Mouse (Mus musculus) limb, embryonic 11.5 days (tissue): ENCODE measurements at regions not wholly inside any gene's neighbourhood (a gene's known extent, or its start where the extent isn't known, plus 50 kb on each side); places are given as distances from the start of the nearest gene placed in this dataset.

Experiments used
- ATAC-seq: fragments of 200-750 bp; cut with Nextera tagmentation; 2 replicates; pipeline ENCODE4 v1.8.0; 2017; ENCODE audit warnings: low read depth; ENCODE audit not compliant: insufficient number of reproducible peaks, low FRiP score, low TSS enrichment
- DNase-seq: peaks from one replicate; pipeline ENCODE4 v3.0.0-alpha.2; 2015; ENCODE audit warnings: low spot score
- H3K27ac ChIP-seq: fragments of 300-500 bp; sonication (generic); replicated peaks from 2 replicates; pipeline ENCODE4 v1.5.1; 2014; ENCODE audit warnings: low read depth, mild to moderate bottlenecking, low read length
- H3K27me3 ChIP-seq: fragments of 300-500 bp; sonication (generic); 2 replicates; pipeline ENCODE4 v1.6.1; 2014; ENCODE audit warnings: mild to moderate bottlenecking, low read length, mixed read lengths; ENCODE audit not compliant: control insufficient read depth, insufficient read depth
- H3K36me3 ChIP-seq: fragments of 300-500 bp; sonication (generic); 2 replicates; pipeline ENCODE4 v1.6.1; 2014; ENCODE audit warnings: mild to moderate bottlenecking, low read length, moderate library complexity, mixed read lengths; ENCODE audit not compliant: control insufficient read depth, insufficient read depth
- H3K4me1 ChIP-seq: fragments of 300-500 bp; sonication (generic); 2 replicates; pipeline ENCODE4 v1.6.1; 2014; ENCODE audit warnings: low read length, mixed read lengths; ENCODE audit not compliant: control insufficient read depth, insufficient read depth
- H3K4me2 ChIP-seq: fragments of 300-500 bp; sonication (generic); 2 replicates; pipeline ENCODE4 v1.6.1; 2014; ENCODE audit warnings: low read depth, mild to moderate bottlenecking, moderate library complexity; ENCODE audit not compliant: severe bottlenecking
- H3K4me3 ChIP-seq: fragments of 300-500 bp; sonication (generic); 2 replicates; pipeline ENCODE4 v1.5.1; 2014; ENCODE audit warnings: low read depth, low read length
- H3K9ac ChIP-seq: fragments of 300-500 bp; sonication (generic); 2 replicates; pipeline ENCODE4 v1.6.1; 2014; ENCODE audit warnings: mild to moderate bottlenecking, low read length
- H3K9me3 ChIP-seq: fragments of 300-500 bp; sonication (generic); 2 replicates; pipeline ENCODE4 v1.6.1; 2016; ENCODE audit warnings: low read length; ENCODE audit not compliant: control insufficient read depth
- WGBS: fragments of 180-500 bp; shearing (Covaris S2); extraction: QIAGEN DNeasy Blood & Tissue Kit; methylation state at CpG from one replicate; pipeline ENCODE4 v1.1.7; 2014; 5-methylcytosine and 5-hydroxymethylcytosine counted together

DNA sequence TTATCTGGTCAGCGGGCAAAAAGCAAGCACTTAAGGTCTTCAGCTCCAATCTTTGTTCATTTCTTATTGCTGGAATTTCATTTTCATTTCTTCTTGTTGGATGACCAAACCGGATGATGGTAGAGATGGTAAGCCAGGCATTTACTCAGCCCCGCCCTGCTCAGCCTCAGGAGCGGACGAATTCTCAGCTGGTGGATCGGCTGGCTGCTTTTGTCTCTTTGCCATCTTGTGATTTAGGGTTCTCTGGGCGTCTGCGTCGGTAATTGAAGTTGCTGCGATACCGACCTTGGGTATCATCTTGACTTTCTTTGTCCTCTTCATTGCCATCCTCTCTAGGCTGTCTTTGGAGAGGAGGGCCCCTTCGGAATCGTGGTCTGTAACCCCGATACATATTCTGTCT, 156.1 kb downstream of the Akr1d1 start:
- DNase-seq (no peak), ATAC-seq (no peak)
- H3K9ac ChIP-seq, result no peak overlapping the region
- no peak overlapping the region for H3K27ac ChIP-seq
- H3K36me3 ChIP-seq, result no peaks in the 10 kb centered on the region
- H3K9me3 ChIP-seq, result no peaks in the 10 kb centered on the region; the same call in 1 of the 2 replicates
- no peak overlapping the region for H3K4me2 ChIP-seq
- no peak overlapping the region for H3K4me3 ChIP-seq
- no peaks in the 10 kb centered on the region for H3K27me3 ChIP-seq
- 94% methylated on average over 14 of the region's 14 CpGs for WGBS
- H3K4me1 ChIP-seq, result no peaks in the 10 kb centered on the region

DNA sequence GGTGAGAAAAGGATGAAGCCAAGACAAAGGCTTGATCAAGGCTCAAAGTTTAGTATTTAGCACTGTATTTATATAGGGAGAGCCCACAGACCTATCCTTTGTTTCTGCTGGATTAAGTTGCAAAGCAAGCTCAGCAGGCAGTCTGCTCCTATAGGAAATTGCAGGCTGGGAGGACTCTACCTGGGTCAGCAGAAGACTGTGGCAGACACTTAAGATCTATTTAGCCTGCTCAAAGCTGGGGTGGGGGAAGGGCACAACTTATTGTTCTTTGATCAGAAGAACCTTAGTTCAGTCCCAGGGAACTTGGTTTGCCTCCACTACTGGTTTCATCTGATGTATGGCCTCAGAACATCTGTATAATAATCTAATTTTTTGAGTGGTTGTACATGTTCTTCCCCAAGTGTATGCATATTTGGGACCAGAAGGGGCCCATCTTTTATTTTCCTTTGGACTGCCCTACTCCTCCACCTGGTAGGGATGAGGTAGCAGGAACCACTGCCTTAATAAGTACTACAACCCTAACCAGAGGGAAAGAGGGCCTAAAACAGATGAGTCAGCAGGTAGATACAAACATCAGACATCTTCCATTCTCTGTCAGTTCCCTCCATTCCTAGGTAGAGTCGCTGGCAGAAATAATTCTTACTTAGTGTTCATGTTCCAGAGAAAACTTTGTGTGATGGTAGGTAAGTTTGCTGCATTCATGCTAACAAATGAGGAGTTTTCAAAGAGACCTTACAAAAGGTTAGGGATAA, 159.1 kb downstream of the Akr1d1 start:
- no peak for ATAC-seq
- Histone ChIP-seq H3K27me3 (no peaks in the 10 kb centered on the region), H3K4me3 (no peak overlapping the region), H3K4me2 (no peak overlapping the region), H3K9ac (no peak overlapping the region), H3K9me3 (no peaks in the 10 kb centered on the region; the same call in 1 of the 2 replicates), H3K27ac (no peak overlapping the region), H3K4me1 (no peaks in the 10 kb centered on the region), H3K36me3 (no peaks in the 10 kb centered on the region)
- 35% methylated on average over 1 of the region's 1 CpGs for WGBS
- DNase-seq, result no peak

DNA sequence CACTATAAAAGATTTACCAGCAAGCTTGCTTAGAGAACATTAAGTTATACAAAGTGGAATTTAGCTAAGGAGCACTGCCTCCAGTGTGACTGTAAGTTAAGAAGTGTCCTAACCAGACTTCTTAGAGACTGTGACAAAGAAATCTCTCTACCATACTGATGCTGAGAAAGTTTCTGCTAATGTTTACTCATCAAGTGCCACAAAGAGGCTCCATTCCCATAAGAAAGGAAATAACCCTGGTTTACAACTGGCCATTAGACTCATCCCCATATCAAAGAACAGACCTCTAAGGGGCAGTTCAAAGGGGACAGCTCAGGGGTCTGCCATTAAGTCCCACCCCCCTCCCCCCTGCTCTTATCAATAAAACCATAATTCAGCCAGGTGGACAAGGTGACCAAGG, 159.7 kb downstream of the Akr1d1 start:
- no peak for ATAC-seq
- H3K4me3 ChIP-seq, result no peak overlapping the region
- H3K9ac ChIP-seq, result no peak overlapping the region
- no peak for DNase-seq
- H3K4me2 ChIP-seq, result no peak overlapping the region
- no peaks in the 10 kb centered on the region; the same call in 1 of the 2 replicates for H3K9me3 ChIP-seq
- H3K27ac ChIP-seq, result no peak overlapping the region
- no peaks in the 10 kb centered on the region for H3K4me1 ChIP-seq
- H3K27me3 ChIP-seq, result no peaks in the 10 kb centered on the region
- H3K36me3 ChIP-seq, result no peaks in the 10 kb centered on the region

DNA sequence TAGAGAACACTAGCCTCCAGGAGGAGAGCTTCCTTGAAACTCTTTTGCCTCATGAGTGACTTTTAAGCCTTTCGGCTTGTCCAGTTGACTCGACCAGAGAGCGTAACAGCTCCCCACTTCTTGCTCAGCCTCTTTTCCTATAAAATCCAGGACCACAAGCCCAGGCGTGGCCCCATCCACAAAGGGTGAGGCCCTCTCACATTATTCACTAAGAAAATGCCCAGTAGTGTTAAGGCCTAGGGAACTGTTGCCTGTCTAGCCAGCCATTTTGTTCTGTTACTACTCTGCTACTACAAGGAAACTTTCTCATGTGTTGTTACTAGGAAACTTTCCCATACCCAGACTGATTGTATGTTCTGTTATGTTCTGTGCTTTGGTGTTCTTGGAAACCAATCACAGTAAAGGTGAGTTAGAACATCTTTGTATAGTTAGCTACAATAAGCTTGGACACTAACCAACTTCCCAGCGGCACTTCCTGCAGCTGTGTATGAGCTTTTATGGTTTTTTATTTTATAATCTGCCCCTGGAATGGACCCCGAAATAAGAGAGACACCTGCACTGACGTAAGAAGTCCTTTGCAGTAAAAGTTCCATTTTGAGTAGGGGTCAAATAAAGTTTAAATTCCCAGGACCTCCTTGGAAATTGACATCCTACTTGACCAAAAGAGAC, 162.1 kb downstream of the Akr1d1 start:
- no peaks in the 10 kb centered on the region for H3K36me3 ChIP-seq
- H3K4me3 ChIP-seq, result no peak overlapping the region
- WGBS, result 89% methylated on average over 7 of the region's 7 CpGs
- H3K4me1 ChIP-seq, result no peaks in the 10 kb centered on the region
- H3K27me3 ChIP-seq, result no peaks in the 10 kb centered on the region
- ATAC-seq (no peak), DNase-seq (no peak)
- H3K4me2 ChIP-seq, result no peak overlapping the region
- no peak overlapping the region for H3K9ac ChIP-seq
- H3K9me3 ChIP-seq, result no peaks in the 10 kb centered on the region
- no peak overlapping the region for H3K27ac ChIP-seq

DNA sequence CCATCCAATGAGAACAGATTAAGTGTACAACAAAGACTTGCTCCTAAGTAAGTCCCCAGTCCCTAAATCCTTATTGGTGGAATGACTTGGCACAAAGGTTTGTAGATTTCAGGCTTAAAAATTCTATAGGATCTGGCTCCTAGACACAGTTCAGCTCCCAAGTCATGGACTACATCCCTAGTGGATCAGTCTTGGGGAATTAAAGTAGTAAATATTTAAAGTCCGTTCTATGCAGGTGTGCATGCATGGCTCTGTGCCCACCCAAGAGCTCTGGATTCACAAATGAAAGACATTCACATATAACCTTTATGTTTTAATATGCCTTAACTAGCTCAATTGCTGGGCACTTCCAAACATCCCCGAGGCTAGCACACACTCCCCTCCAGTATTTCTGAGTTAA, 162.8 kb downstream of the Akr1d1 start:
- no peak overlapping the region for H3K9ac ChIP-seq
- H3K4me1 ChIP-seq, result no peaks in the 10 kb centered on the region
- H3K27me3 ChIP-seq, result no peaks in the 10 kb centered on the region
- ATAC-seq, result no peak
- no peak overlapping the region for H3K27ac ChIP-seq
- no peak overlapping the region for H3K4me3 ChIP-seq
- WGBS, result 91% methylated on average over 2 of the region's 2 CpGs
- H3K4me2 ChIP-seq, result no peak overlapping the region
- H3K9me3 ChIP-seq, result no peaks in the 10 kb centered on the region
- DNase-seq, result no peak
- no peaks in the 10 kb centered on the region for H3K36me3 ChIP-seq

DNA sequence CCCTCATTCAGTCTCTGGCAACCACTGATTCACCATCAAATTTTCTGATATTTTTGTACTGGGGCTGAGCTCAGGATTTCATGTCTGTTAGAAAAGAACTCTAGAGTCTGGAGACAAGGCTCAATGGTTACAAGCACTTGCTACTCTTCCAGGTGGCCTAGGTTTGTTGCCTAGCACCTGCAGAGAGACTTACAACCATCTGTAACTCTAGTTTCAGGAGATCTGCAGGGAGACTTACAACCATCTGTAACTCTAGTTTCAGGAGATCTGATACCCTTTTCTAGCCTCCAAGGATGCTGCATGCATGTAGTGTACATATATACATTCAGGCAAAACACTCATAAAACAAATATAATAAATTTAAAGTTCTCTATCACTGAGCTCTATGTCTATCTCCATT, 166.1 kb downstream of the Akr1d1 start:
- Histone ChIP-seq H3K9ac (no peak overlapping the region), H3K4me2 (no peak overlapping the region), H3K27me3 (no peaks in the 10 kb centered on the region), H3K36me3 (no peaks in the 10 kb centered on the region), H3K27ac (no peak overlapping the region), H3K4me3 (no peak overlapping the region), H3K9me3 (no peaks in the 10 kb centered on the region), H3K4me1 (no peaks in the 10 kb centered on the region)
- DNase-seq (no peak), ATAC-seq (no peak)

DNA sequence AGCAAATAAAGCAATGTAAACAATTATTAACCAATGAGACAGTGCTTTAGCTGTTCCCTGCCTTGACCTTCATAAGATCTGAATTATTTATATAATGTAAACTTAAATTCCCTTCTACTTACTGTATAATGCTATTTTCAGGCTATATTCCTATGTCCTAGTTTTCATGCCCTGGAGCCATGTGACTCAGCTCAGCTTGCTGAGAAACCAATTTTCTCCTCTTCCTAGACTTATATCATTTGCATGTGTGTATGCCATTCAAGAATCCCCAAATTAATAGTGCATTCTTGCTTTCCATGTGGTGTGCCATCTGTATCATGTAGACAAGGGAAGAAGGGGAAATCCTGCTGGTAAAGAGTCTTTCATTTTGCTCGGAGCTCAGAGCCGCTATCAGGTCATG, 166.7 kb upstream of the Trim24 start:
- Histone ChIP-seq H3K9me3 (0 out of 2 replicates have a peak, but pooled peaks cover 2% of the 10 kb centered on the region), H3K4me1 (no peaks in the 10 kb centered on the region), H3K4me3 (no peak overlapping the region), H3K36me3 (no peaks in the 10 kb centered on the region), H3K4me2 (no peak overlapping the region), H3K27ac (no peak overlapping the region), H3K9ac (no peak overlapping the region), H3K27me3 (no peaks in the 10 kb centered on the region)
- ATAC-seq (no peak), DNase-seq (no peak)
- 91% methylated on average over 2 of the region's 2 CpGs for WGBS

DNA sequence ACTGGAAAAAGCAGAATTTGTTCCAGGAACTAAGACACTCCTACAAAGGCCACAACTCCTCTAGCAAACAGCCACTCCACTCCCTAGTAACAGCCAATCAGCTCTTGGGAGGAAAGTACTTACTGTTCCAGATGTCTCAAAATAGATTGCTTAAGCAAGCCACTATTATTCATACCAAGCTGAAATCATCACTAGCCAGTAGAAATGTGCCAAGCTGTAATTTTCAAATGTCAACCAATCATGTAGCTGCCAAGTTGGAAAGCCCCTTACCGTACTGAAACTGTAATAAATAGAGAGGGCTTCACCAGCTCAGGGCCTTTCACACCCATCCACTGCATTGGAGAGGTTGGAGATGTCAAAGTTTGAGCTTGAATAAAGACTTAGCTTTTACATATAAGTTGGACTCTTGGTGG, 164.9 kb upstream of the Trim24 start:
- 89% methylated on average over 1 of the region's 1 CpGs for WGBS
- H3K9ac ChIP-seq, result no peak overlapping the region
- no peak for ATAC-seq

More for the DNA sequence above, 164.9 kb upstream of the Trim24 start:
- H3K9me3 ChIP-seq, result 0 out of 2 replicates have a peak, but pooled peaks cover 2% of the 10 kb centered on the region
- no peaks in the 10 kb centered on the region for H3K36me3 ChIP-seq
- no peaks in the 10 kb centered on the region for H3K27me3 ChIP-seq
- no peak overlapping the region for H3K4me3 ChIP-seq
- H3K4me2 ChIP-seq, result no peak overlapping the region
- H3K27ac ChIP-seq, result no peak overlapping the region
- DNase-seq, result no peak
- no peaks in the 10 kb centered on the region for H3K4me1 ChIP-seq
